Mouse (Mus musculus): ENCODE measurements at regions not wholly inside any gene's neighbourhood (a gene's known extent, or its start where the extent isn't known, plus 50 kb on each side); places are given as distances from the start of the nearest gene placed in this dataset.

- no peak for TF ChIP-seq CTCF (IDR thresholded peaks at IDR 0.05; ENCODE audit: insufficient read depth, low read depth, low read length)
- no peak for TF ChIP-seq POLR2A (IDR thresholded peaks at IDR 0.05; ENCODE audit: insufficient read depth, low read depth, low read length)
Observed at GRCm38 (mm10) chr8:18065456-18065855, 912.6 kb downstream of the Defb40 start.
